Mouse (Mus musculus) heart, embryonic 16.5 days (tissue): Measurements from ENCODE around the gene Glb1l. TPM values are rescaled to one million over a fixed set of nuclear protein-coding genes. Genes with fewer than 3 reads are reported as not detected.

Experiments used
- ATAC-seq: fragments of 200-750 bp; cut with Nextera tagmentation; replicated peaks from 2 replicates; pipeline ENCODE4 v1.8.0; 2017; ENCODE audit warnings: moderate number of reproducible peaks; ENCODE audit not compliant: insufficient read depth, low FRiP score; ENCODE audit errors: extremely low read depth
- H3K27ac ChIP-seq: fragments of 300-500 bp; sonication (generic); 2 replicates; pipeline ENCODE4 v1.5.1; 2014; ENCODE audit warnings: mild to moderate bottlenecking, low read length, control low read depth, moderate library complexity
- H3K27me3 ChIP-seq: fragments of 300-500 bp; sonication (generic); 2 replicates; pipeline ENCODE4 v1.6.1; 2014; ENCODE audit warnings: low read length, mixed read lengths; ENCODE audit not compliant: control insufficient read depth, insufficient read depth
- H3K36me3 ChIP-seq: fragments of 300-500 bp; sonication (generic); 2 replicates; pipeline ENCODE4 v1.6.1; 2014; ENCODE audit not compliant: control insufficient read depth, insufficient read depth
- H3K4me1 ChIP-seq: fragments of 300-500 bp; sonication (generic); 2 replicates; pipeline ENCODE4 v1.6.1; 2014; ENCODE audit warnings: low read length, mixed read lengths; ENCODE audit not compliant: control insufficient read depth, insufficient read depth
- H3K4me2 ChIP-seq: fragments of 300-500 bp; sonication (generic); 2 replicates; pipeline ENCODE4 v1.6.1; 2014; ENCODE audit warnings: low read depth, mild to moderate bottlenecking, control low read depth, low read length
- H3K4me3 ChIP-seq: fragments of 300-500 bp; sonication (generic); 2 replicates; pipeline ENCODE4 v1.5.1; 2014; ENCODE audit warnings: mild to moderate bottlenecking, control low read depth, low read length
- H3K9ac ChIP-seq: fragments of 300-500 bp; sonication (generic); 2 replicates; pipeline ENCODE4 v1.6.1; 2014; ENCODE audit warnings: low read length, control low read depth
- H3K9me3 ChIP-seq: fragments of 300-500 bp; sonication (generic); replicated peaks from 2 replicates; pipeline ENCODE4 v1.6.1; 2016; ENCODE audit warnings: low read length; ENCODE audit not compliant: control insufficient read depth
- WGBS: fragments of 180-500 bp; shearing (Covaris S2); extraction: QIAGEN DNeasy Blood & Tissue Kit; methylation state at CpG from one replicate; pipeline ENCODE4 v1.1.7; 2014; 5-methylcytosine and 5-hydroxymethylcytosine counted together
- polyA plus RNA-seq: library from polyadenylated mRNA; unstranded; fragments of >200 nt; fragmentation: Nextera tagmentation; extraction: Ambion mirVana; gene quantifications from 2 replicates; pipeline ENCODE4 v1.2.1, GENCODE M21; 2015

The Glb1l gene
- polyA plus RNA-seq, 1 experiment from 2014 or later = 8.8 TPM

DNA sequence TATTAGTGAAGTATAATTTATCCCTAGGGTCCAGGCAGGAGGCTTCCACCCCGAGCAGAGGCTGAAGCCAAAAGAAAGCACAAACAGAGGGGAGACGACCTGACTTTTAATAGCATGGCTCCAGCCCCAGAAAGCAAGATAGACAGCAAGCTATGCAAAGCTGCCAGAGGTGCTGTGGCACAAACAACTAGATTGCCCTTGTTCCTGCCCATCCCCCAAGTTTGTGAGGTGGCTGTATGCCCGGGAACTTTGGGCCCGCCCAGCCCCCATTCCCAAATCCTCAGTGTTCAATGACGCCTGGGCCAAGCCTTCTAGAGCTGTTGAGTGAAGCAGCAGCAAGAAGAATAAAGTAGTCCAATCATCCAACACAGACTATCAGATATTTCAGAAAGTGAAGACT is 4.3 kb upstream of the Glb1l start:
- H3K9ac ChIP-seq = no peak overlapping the region
- no peak for ATAC-seq
- H3K4me1 ChIP-seq = peaks cover 26% of the 10 kb centered on the region
- H3K27ac ChIP-seq = peak overlapping the region; percentile 32; the same call in 1 of the 2 replicates
- H3K27me3 ChIP-seq = no peaks in the 10 kb centered on the region; the same call in 1 of the 2 replicates
- no peak overlapping the region for H3K4me2 ChIP-seq
- WGBS = 61% methylated on average over 5 of the region's 5 CpGs
- peaks cover 22% of the 10 kb centered on the region for H3K36me3 ChIP-seq
- H3K9me3 ChIP-seq = no peaks in the 10 kb centered on the region
- H3K4me3 ChIP-seq = no peak overlapping the region

DNA sequence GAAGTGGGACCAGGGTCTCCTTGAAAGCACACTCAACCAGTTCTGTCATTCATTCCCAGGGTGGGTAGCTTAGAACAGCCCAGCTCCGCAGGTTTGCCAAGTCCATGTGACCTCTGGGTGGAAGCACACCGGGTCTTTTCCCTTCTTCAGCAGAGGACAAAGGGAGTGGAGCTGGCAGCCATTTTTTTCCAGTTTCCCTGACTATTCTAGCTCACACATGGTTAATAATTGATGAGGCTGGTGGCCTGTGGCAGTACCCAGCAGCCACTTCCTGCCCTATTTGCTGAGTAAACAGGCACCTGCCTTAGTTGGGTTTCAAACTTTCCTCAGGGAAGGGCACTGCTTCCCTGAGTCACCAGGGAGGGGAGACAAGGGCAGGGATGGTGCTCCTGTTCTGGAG is 3.8 kb upstream of the Glb1l start:
- Histone ChIP-seq H3K27ac (peak overlapping the region; percentile 30; the same call in 1 of the 2 replicates), H3K4me1 (peaks cover 24% of the 10 kb centered on the region), H3K9me3 (no peaks in the 10 kb centered on the region), H3K9ac (no peak overlapping the region), H3K36me3 (peaks cover 22% of the 10 kb centered on the region), H3K27me3 (no peaks in the 10 kb centered on the region; the same call in 1 of the 2 replicates), H3K4me2 (no peak overlapping the region), H3K4me3 (no peak overlapping the region)
- 73% methylated on average over 2 of the region's 2 CpGs for WGBS
- ATAC-seq = no peak

DNA sequence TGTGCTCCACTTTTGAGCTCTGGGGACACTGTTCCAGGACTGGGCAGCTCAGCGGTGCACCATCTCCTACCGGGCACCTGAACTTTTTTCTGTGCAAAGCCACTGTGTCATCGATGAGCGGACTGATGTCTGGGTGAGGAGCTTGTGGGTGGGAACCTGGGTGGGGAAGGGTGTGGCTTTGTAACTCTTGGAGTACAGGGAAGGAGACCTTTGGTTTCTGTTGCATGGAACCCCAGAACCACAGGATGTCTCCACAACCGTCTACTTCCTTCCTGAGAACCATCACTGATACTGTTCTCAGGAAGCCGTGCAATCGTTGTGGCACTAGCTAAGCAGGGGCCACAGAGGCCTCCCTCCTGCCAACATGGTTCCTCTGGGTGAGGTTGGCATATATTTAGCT is 2.5 kb upstream of the Glb1l start:
- WGBS = 72% methylated on average over 7 of the region's 7 CpGs
- no peak for ATAC-seq
- Histone ChIP-seq H3K27ac (no peak overlapping the region), H3K36me3 (peaks cover 22% of the 10 kb centered on the region), H3K4me2 (no peak overlapping the region), H3K9ac (no peak overlapping the region), H3K4me3 (no peak overlapping the region), H3K27me3 (peaks cover 2% of the 10 kb centered on the region), H3K9me3 (no peaks in the 10 kb centered on the region), H3K4me1 (peaks cover 23% of the 10 kb centered on the region)

DNA sequence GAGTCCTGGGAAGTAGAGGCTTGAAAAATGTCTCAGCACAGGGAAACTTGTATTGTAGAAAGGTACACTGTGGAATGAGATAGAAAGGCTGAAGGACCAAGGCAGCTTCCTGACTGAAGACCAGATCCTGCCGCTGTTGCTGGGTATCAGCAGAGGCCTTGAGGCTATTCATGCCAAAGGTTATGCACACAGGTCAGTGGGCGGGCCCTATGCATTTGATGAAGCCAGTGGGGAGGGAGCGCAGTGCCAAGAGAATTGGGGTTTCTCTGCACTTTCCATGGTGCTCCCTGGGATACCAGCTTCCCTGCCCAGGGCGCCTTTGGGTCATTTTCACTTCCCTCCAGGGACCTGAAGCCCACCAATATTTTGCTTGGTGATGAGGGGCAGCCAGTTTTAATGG is 1.9 kb upstream of the Glb1l start:
- no peak overlapping the region for H3K27ac ChIP-seq
- WGBS = 75% methylated on average over 4 of the region's 4 CpGs
- H3K27me3 ChIP-seq = peaks cover 2% of the 10 kb centered on the region
- H3K4me3 ChIP-seq = no peak overlapping the region
- H3K9me3 ChIP-seq = no peaks in the 10 kb centered on the region
- H3K9ac ChIP-seq = no peak overlapping the region
- no peak overlapping the region for H3K4me2 ChIP-seq
- peaks cover 22% of the 10 kb centered on the region for H3K36me3 ChIP-seq
- peaks cover 20% of the 10 kb centered on the region for H3K4me1 ChIP-seq
- ATAC-seq = no peak

DNA sequence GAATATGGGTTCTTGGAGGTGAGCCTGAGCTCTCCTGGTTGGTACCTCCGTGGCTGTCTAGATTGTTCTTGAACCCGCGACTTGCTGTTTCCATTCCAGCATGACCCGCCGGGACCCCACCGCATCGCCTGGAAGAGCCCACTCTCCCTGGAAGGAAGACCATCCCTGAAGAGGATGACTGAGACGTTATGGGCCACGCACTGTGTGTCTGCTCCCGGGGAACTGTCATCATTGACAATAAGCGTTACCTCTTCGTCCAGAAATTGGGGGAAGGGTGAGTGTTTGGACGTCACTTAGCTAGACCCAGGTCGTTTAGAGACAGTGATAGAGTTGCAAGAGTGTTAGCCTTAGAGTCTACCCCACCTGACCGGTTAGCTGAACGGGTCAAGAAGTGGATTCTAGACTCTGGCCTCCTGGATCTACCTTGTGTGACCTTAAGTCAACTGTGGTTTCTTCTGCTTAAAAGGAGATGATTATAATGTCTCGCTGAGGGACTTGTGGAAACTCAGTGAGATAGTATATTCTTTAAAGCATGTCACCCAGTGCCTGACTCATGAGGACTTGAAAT is 612 bp upstream of the Glb1l start:
- no peaks in the 10 kb centered on the region for H3K9me3 ChIP-seq
- H3K27ac ChIP-seq = no peak overlapping the region
- H3K4me2 ChIP-seq = peak overlapping the region; percentile 80
- peaks cover 2% of the 10 kb centered on the region for H3K27me3 ChIP-seq
- peak overlapping the region; percentile 77 for H3K4me3 ChIP-seq
- peaks cover 18% of the 10 kb centered on the region for H3K4me1 ChIP-seq
- WGBS = 11% methylated on average over 17 of the region's 17 CpGs
- H3K36me3 ChIP-seq = peaks cover 22% of the 10 kb centered on the region
- no peak for ATAC-seq
- peak overlapping the region; percentile 91 for H3K9ac ChIP-seq

DNA sequence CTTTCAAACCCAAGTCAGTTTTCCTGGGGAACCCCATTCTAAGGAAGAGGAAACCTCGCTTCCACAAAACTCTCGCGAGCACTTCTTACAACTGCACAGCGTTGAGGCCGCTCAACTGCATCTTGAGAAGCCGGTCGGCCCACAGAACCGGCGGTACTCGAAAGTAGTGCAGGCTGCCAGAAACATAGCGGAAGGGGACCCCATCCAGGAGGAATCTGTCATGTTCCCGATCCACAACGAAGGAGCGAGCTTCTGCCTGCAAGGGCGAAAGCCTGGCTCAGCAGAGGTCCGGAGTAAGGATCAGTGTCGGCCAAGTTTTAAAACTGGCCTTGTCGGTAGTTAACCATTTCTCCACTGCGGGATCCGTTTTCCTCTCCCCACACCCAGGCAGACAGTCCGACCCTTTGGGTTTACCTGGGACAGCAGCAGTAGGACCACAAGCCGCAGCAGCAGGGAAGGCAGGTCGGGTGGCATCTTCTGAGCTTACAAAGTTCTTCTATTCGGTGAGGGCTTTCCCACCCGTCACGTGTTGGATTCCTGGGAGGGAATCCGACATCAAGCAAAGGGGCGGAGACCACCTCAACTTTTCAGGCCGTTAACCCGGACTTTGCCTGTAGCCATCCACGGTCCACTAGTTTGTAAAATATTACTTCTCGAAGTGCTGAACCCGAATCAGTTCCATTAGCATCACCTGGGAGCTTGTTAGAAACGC is 1.5 kb downstream of the Glb1l start:
- H3K4me1 ChIP-seq = peaks cover 18% of the 10 kb centered on the region
- ATAC-seq = no peak
- 11% methylated on average over 34 of the region's 34 CpGs for WGBS
- no peaks in the 10 kb centered on the region for H3K9me3 ChIP-seq
- peak overlapping the region; percentile 68 for H3K4me2 ChIP-seq
- H3K9ac ChIP-seq = peak overlapping the region; percentile 71
- peaks cover 15% of the 10 kb centered on the region for H3K36me3 ChIP-seq
- no peak overlapping the region for H3K27ac ChIP-seq
- H3K4me3 ChIP-seq = peak overlapping the region; percentile 53
- H3K27me3 ChIP-seq = peaks cover 2% of the 10 kb centered on the region

DNA sequence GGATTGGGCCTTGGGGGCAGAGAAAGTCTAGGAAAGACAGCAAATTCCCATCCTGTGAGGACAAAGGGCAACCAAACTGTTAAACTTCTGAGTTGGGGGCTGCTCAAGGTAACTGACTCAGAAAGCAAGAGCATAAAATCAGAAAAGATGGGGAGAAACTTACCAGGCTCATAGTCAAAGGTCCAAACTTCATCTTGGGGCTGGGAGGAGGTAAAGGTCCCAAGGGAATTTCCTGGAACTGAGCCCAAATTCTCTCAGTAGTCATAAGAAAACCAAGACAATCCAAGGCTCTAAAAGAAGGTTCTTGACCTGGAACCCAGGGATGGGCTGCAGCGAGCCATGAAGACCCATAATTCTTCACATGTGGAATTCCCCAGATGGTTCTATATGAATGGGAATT is 9.4 kb downstream of the Glb1l start:
- no peaks in the 10 kb centered on the region for H3K4me1 ChIP-seq
- no peak overlapping the region for H3K9ac ChIP-seq
- H3K4me3 ChIP-seq = no peak overlapping the region
- H3K27me3 ChIP-seq = no peaks in the 10 kb centered on the region
- no peak for ATAC-seq
- no peak overlapping the region for H3K4me2 ChIP-seq
- WGBS = 75% methylated on average over 1 of the region's 1 CpGs
- peaks cover 33% of the 10 kb centered on the region for H3K36me3 ChIP-seq
- H3K9me3 ChIP-seq = no peaks in the 10 kb centered on the region
- no peak overlapping the region for H3K27ac ChIP-seq

DNA sequence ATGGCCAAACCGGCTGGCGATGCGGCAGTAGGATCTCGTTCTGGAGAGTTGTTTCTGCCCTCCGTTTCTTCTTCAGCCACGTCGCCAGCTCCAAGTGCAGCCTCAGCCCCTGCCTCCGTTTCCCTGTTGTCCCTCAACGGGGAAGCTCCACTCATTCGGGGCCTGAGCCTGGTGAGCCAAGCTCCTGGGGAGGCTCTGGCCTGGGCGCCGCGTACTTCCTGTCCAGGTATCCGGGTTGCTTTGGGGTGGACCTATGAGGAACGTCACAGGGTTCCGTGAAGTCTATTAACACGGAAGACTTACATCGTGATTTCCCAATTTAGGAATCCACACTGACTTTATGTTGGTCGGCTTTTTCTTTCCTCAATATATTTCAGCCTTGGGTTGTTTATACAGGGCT is 18.2 kb downstream of the Glb1l start:
- Histone ChIP-seq H3K4me2 (peak overlapping the region; percentile 76), H3K9ac (peak overlapping the region; percentile 95), H3K27ac (peak overlapping the region; percentile 96), H3K9me3 (no peaks in the 10 kb centered on the region), H3K27me3 (no peaks in the 10 kb centered on the region), H3K4me1 (peaks cover 16% of the 10 kb centered on the region), H3K4me3 (peak overlapping the region; percentile 96), H3K36me3 (peaks cover 24% of the 10 kb centered on the region)
- WGBS = under 1% methylated on average over 19 of the region's 19 CpGs
- ATAC-seq = peak; percentile 42

DNA sequence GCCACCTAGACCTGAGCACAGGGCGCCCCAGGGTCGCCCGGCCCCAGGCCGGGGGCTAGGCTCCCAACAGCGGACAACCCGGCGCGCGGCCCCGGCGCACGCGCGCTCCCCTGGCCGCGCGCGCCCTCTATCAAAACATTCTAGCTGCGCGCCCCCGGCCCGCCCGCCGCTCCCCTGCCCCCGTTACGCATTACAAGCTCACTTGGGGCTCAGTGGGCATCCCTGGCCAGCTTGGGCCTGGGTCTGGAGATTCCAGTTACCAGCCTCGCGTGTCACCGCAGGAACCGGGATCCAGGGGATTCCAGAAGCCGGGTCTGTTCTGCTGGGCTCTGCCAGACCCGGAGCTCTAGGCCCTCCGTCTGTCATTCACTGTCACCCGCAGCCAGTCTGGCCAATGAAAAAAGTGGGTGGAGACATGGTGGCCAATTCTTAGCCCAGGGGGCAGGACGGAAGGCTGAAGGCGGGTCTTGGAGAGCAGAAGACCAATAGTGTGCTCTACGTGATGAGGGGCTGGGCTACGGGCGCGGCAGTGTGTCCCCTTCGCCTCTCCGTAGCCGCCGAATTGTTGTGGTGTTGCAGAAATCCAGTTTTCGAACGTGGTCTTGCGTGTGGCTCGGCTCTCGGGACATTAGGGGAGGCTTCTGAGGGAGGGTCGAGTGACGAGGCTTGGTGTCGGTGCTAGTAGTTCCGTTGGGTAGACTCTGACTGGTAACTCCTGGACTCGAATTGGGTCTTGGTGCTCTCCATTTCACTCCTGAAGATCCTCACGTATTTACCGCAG is 18.8 kb downstream of the Glb1l start, which contains the start of the genes Ankzf1 and Atg9a:
Gene Ankzf1, plus strand, starts transcription at position 530 of the 781 bp plus-strand sequence.
Gene Atg9a, minus strand, starts transcription at position 575 of the 781 bp plus-strand sequence.
- WGBS = under 1% methylated on average over 56 of the region's 56 CpGs
- peak within 1 kb of the TSS; percentile 96 for H3K4me3 ChIP-seq
- H3K27me3 ChIP-seq = no peaks in the 10 kb centered on the region
- no peaks in the 10 kb centered on the region for H3K9me3 ChIP-seq
- peaks cover 16% of the 10 kb centered on the region for H3K4me1 ChIP-seq
- peak within 1 kb of the TSS; percentile 96 for H3K27ac ChIP-seq
- H3K9ac ChIP-seq = peak within 1 kb of the TSS; percentile 95
- H3K4me2 ChIP-seq = peak within 1 kb of the TSS; percentile 95
- H3K36me3 ChIP-seq = peaks cover 28% of the 10 kb centered on the region
- ATAC-seq = peak; percentile 100
